Mouse (Mus musculus): ENCODE results near the gene Cd300ld4. TPM values are rescaled to one million over a fixed set of nuclear protein-coding genes. Genes with fewer than 3 reads are reported as not detected.
"Not testable (repeated sequence)": the region's sequence is repeated elsewhere in the genome, so short reads cannot be mapped to it uniquely, and the experiment has no call there.

Cd300ld4 gene
- not detected in 2 replicates for polyA plus RNA-seq (2016; fragmentation: Nextera tagmentation; extraction: Ambion mirVana)

DNA sequence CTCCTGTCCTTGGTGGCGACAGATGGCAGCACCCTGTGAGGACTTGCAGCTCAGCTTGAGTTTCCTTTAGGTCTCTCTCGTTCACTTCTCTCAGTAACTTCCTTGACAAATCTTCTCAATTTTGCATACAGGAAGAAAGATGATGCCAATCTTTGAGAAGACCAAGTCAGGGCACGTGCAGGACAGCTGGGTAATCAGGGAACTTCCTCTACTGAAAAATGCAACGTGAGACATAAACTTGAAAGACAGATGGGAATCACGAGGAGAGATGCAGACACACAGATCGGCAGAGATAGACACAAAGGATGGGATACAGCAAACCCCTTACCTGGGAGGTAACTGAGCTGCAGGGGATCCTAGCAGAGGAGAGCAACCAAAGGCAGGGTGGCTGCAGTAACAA, at the start of gene Cd300ld4:
Gene Cd300ld4, minus strand, starts transcription at position 101 of the 400 bp plus-strand sequence.
- H3K4me3 ChIP-seq; H3K4me2 ChIP-seq (replicated peaks); ATAC-seq (ENCODE audit: low FRiP score, low read depth); H3K9me3 ChIP-seq; H3K4me1 ChIP-seq; H3K9ac ChIP-seq; H3K27ac ChIP-seq; H3K27me3 ChIP-seq (replicated peaks); H3K36me3 ChIP-seq: not testable (repeated sequence)
- WGBS: no CpG with 5 or more reads among the region's 6 CpGs

DNA sequence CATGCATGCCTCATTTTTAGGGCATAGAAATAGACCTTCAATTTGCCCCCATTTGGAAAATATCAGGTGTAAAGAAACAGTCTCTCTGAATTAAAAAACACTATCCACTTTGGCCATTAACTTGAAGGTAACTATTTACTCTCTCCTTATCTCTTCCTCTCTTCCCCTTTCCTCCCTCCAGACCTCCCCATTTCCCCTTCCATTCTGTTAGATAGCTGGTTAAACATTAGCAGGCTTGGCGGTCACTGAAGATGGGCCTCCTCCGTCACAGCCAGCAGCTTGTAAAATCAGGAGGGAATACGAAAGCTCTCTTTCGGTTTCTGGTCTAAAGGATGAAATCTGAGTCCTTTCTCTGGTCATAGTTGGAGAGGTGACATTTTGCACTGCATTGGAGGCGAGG, 49.0 kb upstream of the Cd300ld4 start:
- Histone ChIP-seq H3K4me2 (replicated peaks) (no peak overlapping the region), H3K4me1 (peaks cover 14% of the 10 kb centered on the region), H3K9ac (no peak overlapping the region), H3K36me3 (no peaks in the 10 kb centered on the region), H3K27ac (no peak overlapping the region), H3K27me3 (replicated peaks) (peaks cover 14% of the 10 kb centered on the region; the same call in 1 of the 2 replicates), H3K4me3 (no peak overlapping the region), H3K9me3 (no peaks in the 10 kb centered on the region)
- 47% methylated on average over 5 of the region's 5 CpGs for WGBS
- no peak for ATAC-seq (ENCODE audit: low FRiP score, low read depth)

DNA sequence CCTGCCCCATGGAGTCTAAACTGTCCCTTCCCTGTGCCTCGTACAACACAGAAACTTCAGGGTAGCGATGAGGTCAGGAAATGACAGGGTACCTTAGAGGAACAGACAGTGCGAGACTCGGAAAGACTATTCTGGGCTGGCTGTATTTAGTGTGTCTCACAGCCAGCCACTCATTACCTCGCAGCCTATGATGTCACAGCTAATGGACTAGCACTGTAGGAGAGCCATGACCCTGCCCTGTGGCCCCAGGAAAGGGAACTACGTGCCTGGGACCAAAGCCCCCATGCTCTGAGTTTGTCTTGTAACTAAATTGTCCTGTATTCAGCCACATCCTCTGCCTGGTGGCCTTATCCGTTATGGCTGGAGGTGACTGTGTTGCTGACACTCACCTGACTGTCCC, 48.6 kb upstream of the Cd300ld4 start:
- no peak overlapping the region for H3K9ac ChIP-seq
- peaks cover 18% of the 10 kb centered on the region for H3K4me1 ChIP-seq
- WGBS: 75% methylated on average over 7 of the region's 7 CpGs
- H3K9me3 ChIP-seq: no peaks in the 10 kb centered on the region
- H3K36me3 ChIP-seq: no peaks in the 10 kb centered on the region
- no peak overlapping the region for H3K4me2 ChIP-seq (replicated peaks)
- ATAC-seq (ENCODE audit: low FRiP score, low read depth): no peak
- H3K27ac ChIP-seq: no peak overlapping the region
- H3K27me3 ChIP-seq (replicated peaks): peaks cover 14% of the 10 kb centered on the region; the same call in 1 of the 2 replicates
- H3K4me3 ChIP-seq: no peak overlapping the region

DNA sequence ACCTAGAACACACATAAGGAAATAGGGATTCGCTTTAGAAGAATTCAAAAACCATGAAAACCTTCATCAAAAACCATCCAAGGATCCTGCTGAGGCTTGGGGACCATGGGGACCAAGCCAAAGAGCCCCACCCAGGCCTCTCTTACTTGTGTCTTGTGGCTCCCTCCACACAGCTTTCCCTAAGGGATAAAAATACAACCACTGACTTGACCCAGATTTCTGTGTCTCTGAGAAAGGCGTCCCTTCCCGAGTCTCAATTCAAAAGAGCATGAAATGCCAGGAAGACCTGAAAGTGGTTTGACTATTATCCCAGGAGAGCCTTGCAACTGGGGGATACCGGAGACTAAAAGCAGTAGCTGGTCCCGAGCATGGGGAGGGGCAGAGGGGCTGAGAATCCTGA, 46.2 kb upstream of the Cd300ld4 start:
- H3K9ac ChIP-seq: no peak overlapping the region
- H3K27ac ChIP-seq: no peak overlapping the region
- H3K4me1 ChIP-seq: peaks cover 18% of the 10 kb centered on the region
- no peak overlapping the region for H3K4me3 ChIP-seq
- H3K36me3 ChIP-seq: no peaks in the 10 kb centered on the region
- ATAC-seq (ENCODE audit: low FRiP score, low read depth): no peak
- H3K27me3 ChIP-seq (replicated peaks): peaks cover 19% of the 10 kb centered on the region
- no peak overlapping the region for H3K4me2 ChIP-seq (replicated peaks)
- WGBS: 62% methylated on average over 5 of the region's 5 CpGs
- no peaks in the 10 kb centered on the region for H3K9me3 ChIP-seq

GRCm38 (mm10) chr11:115071631-115072294, 45.0 kb upstream of the Cd300ld4 start:
- peaks cover 22% of the 10 kb centered on the region for H3K27me3 ChIP-seq (replicated peaks)
- H3K4me1 ChIP-seq: peaks cover 18% of the 10 kb centered on the region
- H3K9ac ChIP-seq: no peak overlapping the region
- peak overlapping the region; percentile 48 for H3K4me2 ChIP-seq (replicated peaks)
- no peaks in the 10 kb centered on the region for H3K9me3 ChIP-seq
- H3K4me3 ChIP-seq: no peak overlapping the region
- no peak for ATAC-seq (ENCODE audit: low FRiP score, low read depth)
- WGBS: 13% methylated on average over 14 of the region's 14 CpGs
- no peaks in the 10 kb centered on the region for H3K36me3 ChIP-seq
- no peak overlapping the region for H3K27ac ChIP-seq

- Histone ChIP-seq H3K27ac (no peak overlapping the region), H3K36me3 (no peaks in the 10 kb centered on the region), H3K9ac (0 out of 2 replicates have a peak overlapping the region, but pooled peaks have one; percentile 26), H3K9me3 (no peaks in the 10 kb centered on the region), H3K4me1 (peaks cover 18% of the 10 kb centered on the region), H3K4me3 (no peak overlapping the region), H3K4me2 (replicated peaks) (peak overlapping the region; percentile 48), H3K27me3 (replicated peaks) (peaks cover 22% of the 10 kb centered on the region)
- no peak for ATAC-seq (ENCODE audit: low FRiP score, low read depth)
- WGBS: 6% methylated on average over 9 of the region's 9 CpGs
Measured at GRCm38 (mm10) chr11:115071015-115071551, 44.3 kb upstream of the Cd300ld4 start.

DNA sequence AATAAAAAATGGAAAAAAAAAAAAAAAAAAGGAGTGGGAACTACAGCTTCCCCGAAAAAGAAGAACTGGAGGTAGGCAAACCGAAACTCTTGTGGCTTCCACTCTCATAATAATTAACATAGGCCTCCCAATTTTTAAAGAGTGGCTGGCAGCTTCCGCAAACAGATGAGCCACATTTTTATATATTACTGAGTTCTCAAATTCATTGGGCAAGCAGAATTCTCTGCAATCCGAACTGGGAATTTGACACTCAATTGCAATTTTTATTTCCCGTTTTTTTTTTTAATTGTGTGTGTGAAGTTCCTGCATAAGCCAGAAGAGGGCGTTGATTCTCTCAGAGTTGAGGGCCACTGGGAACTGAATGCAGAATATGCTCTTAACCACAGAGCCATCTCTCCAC, 40.0 kb upstream of the Cd300ld4 start:
- Histone ChIP-seq H3K4me2 (replicated peaks) (no peak overlapping the region), H3K9me3 (no peaks in the 10 kb centered on the region), H3K4me1 (peaks cover 13% of the 10 kb centered on the region), H3K27me3 (replicated peaks) (peaks cover 10% of the 10 kb centered on the region; the same call in 1 of the 2 replicates), H3K27ac (no peak overlapping the region), H3K9ac (no peak overlapping the region), H3K4me3 (no peak overlapping the region), H3K36me3 (no peaks in the 10 kb centered on the region)
- 74% methylated on average over 6 of the region's 6 CpGs for WGBS
- ATAC-seq (ENCODE audit: low FRiP score, low read depth): no peak

DNA sequence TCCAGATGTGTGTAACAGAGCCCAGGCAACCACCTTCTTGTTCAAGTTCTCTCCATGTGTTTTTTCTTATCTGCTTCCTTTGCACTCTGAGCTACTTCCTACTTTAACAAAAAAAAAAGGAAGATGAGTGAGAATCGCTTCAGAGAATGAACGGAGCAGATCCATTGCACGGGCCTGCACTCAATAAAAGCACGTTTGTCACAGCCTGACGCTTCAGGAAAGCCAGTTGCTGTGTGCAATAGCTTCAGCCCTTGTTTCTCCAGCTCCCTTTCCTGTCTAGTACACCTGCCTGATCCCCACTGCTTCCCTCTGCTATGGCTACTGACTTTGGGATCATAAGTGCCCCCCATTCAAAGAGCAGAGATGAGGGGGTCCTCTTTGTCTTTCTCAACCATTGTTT, 35.3 kb upstream of the Cd300ld4 start, which contains the start of gene Cd300e:
Gene Cd300e, minus strand, starts transcription at position 101 of the 400 bp plus-strand sequence.
- Histone ChIP-seq H3K9ac (no peak within 1 kb of the TSS), H3K4me2 (replicated peaks) (no peak within 1 kb of the TSS), H3K4me1 (no peaks in the 10 kb centered on the region), H3K36me3 (no peaks in the 10 kb centered on the region), H3K9me3 (no peaks in the 10 kb centered on the region), H3K4me3 (no peak within 1 kb of the TSS), H3K27me3 (replicated peaks) (0 out of 2 replicates have a peak, but pooled peaks cover 3% of the 10 kb centered on the region), H3K27ac (no peak within 1 kb of the TSS)
- no peak for ATAC-seq (ENCODE audit: low FRiP score, low read depth)
- WGBS: 33% methylated on average over 5 of the region's 5 CpGs

- no peaks in the 10 kb centered on the region for H3K4me1 ChIP-seq
- no peaks in the 10 kb centered on the region for H3K9me3 ChIP-seq
- no peak overlapping the region for H3K4me3 ChIP-seq
- WGBS: 75% methylated on average over 2 of the region's 2 CpGs
- H3K27me3 ChIP-seq (replicated peaks): 0 out of 2 replicates have a peak, but pooled peaks cover 3% of the 10 kb centered on the region
- no peak for ATAC-seq (ENCODE audit: low FRiP score, low read depth)
- no peak overlapping the region for H3K4me2 ChIP-seq (replicated peaks)
- H3K36me3 ChIP-seq: no peaks in the 10 kb centered on the region
- no peak overlapping the region for H3K9ac ChIP-seq
- no peak overlapping the region for H3K27ac ChIP-seq
Measured at GRCm38 (mm10) chr11:115059797-115060196, 33.0 kb upstream of the Cd300ld4 start.

- Histone ChIP-seq H3K27ac (no peak overlapping the region), H3K9me3 (no peaks in the 10 kb centered on the region), H3K27me3 (replicated peaks) (no peaks in the 10 kb centered on the region), H3K4me2 (replicated peaks) (no peak overlapping the region), H3K4me1 (no peaks in the 10 kb centered on the region), H3K4me3 (no peak overlapping the region), H3K36me3 (no peaks in the 10 kb centered on the region), H3K9ac (no peak overlapping the region)
- WGBS: 80% methylated on average over 4 of the region's 4 CpGs
- ATAC-seq (ENCODE audit: low FRiP score, low read depth): no peak
Measured at GRCm38 (mm10) chr11:115058701-115059100, 31.9 kb upstream of the Cd300ld4 start.

- Histone ChIP-seq H3K4me2 (replicated peaks) (no peak overlapping the region), H3K4me1 (no peaks in the 10 kb centered on the region), H3K9me3 (no peaks in the 10 kb centered on the region), H3K27me3 (replicated peaks) (no peaks in the 10 kb centered on the region), H3K27ac (no peak overlapping the region), H3K4me3 (no peak overlapping the region), H3K9ac (no peak overlapping the region), H3K36me3 (no peaks in the 10 kb centered on the region)
- ATAC-seq (ENCODE audit: low FRiP score, low read depth): no peak
Measured at GRCm38 (mm10) chr11:115054537-115054936, 27.7 kb upstream of the Cd300ld4 start.

GRCm38 (mm10) chr11:115052991-115053390, 26.2 kb upstream of the Cd300ld4 start:
- H3K9ac ChIP-seq: no peak overlapping the region
- no peak overlapping the region for H3K4me2 ChIP-seq (replicated peaks)
- WGBS: 88% methylated on average over 1 of the region's 1 CpGs
- no peak for ATAC-seq (ENCODE audit: low FRiP score, low read depth)
- H3K9me3 ChIP-seq: no peaks in the 10 kb centered on the region
- H3K4me1 ChIP-seq: no peaks in the 10 kb centered on the region
- no peak overlapping the region for H3K4me3 ChIP-seq
- no peak overlapping the region for H3K27ac ChIP-seq
- no peaks in the 10 kb centered on the region for H3K27me3 ChIP-seq (replicated peaks)
- H3K36me3 ChIP-seq: no peaks in the 10 kb centered on the region

DNA sequence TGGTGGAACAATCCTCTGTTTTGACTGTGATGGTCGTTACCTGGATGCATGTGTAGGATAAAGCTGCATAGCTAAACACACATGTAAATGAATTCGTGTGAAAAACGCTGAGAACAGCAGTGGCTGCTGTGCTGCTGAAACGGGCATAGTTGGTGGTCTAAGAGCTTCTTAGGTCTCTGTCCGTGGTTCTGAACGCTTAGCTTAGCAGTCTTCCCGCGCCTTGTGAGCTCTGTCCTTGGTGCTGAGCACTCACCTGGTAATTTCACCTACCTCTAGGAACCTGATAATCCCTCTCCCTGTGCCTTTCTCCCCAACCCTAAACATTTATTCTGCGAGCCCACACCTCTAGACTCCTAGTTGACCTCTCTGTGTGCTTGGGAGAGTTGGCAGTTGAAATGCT, 25.4 kb upstream of the Cd300ld4 start:
- WGBS: 2% methylated on average over 9 of the region's 9 CpGs
- Histone ChIP-seq H3K27me3 (replicated peaks) (no peaks in the 10 kb centered on the region), H3K4me2 (replicated peaks) (no peak overlapping the region), H3K27ac (no peak overlapping the region), H3K4me1 (no peaks in the 10 kb centered on the region), H3K9me3 (no peaks in the 10 kb centered on the region), H3K9ac (no peak overlapping the region), H3K4me3 (no peak overlapping the region), H3K36me3 (no peaks in the 10 kb centered on the region)
- no peak for ATAC-seq (ENCODE audit: low FRiP score, low read depth)
